Mouse (Mus musculus): ENCODE data around the gene Recql.

GRCm38 (mm10) chr6:142378576-142379330 lies 8.1 kb downstream of the Recql start:
- no peak for TF ChIP-seq CTCF (IDR thresholded peaks at IDR 0.05; ENCODE audit: low read depth)
- TF ChIP-seq EP300 (IDR thresholded peaks at IDR 0.05; ENCODE audit: low read depth): no peak

Data from heart, postnatal 0 days (tissue).